Mouse (Mus musculus) c-Kit-positive CD71-positive TER-119-negative erythroid progenitor cells, embryonic 14.5 days (primary cell): ENCODE results near the gene Ecm1.

ENCODE experiments used
- DNase-seq: peaks from one replicate; pipeline ENCODE4 v3.0.0-alpha.2; 2013; ENCODE audit warnings: low read depth

Gene Ecm1

DNA sequence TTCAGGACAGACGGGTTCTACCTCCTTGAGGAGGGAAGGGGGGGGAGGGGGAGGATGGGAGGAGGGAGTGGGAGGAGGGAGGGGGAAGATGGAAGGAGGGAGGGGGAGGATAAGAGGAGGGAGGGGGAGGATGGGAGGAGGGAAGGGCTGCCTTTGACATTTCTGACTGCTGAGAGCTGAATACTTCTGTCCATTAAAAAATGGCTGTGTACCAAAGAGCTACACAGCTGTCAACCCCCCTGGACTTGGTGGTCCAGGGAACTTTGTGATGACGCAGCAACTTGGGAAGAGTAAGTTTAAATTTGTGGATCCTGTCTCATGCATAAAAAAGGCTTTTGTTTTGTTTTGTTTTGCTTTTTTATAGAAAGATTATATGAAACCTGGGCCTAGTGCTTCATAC, 49.4 kb downstream of the Ecm1 start:
- DNase-seq: no peak

DNA sequence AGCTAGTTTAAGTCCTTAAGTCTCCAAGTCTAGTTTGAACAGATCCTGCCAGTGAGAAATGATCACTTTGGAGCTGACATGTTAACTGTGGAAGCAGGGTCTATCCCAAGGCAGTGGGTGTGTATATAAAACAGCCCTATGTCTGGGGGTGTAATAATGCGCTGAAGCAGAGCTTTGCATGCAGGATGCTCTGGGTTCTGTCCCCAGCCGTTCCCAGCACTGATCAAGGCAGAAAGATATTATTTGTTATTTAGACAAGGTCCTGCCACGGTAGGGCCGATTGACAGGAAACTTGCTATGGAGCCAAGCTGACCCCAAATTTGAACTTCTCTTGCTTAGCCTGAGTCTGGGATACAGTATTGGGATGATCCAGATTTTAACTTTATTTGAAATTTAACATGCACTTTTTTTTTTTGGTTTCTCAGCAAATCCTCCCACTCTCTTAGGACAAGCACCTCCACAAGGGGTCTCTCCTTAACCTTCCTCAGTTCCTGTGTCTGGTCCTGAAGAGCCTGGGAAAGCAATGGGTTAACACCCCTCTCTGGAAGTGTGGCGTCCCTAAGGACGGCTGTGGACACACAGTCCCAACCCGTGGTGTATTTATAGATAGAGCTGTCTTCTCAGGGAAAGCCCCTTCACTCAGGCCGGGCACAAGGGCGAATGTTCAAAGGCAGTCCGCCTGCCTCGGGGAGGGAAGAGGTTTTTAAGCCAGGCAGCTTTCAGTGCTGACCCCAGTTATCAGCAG, 50.0 kb downstream of the Ecm1 start:
- DNase-seq: no peak

DNA sequence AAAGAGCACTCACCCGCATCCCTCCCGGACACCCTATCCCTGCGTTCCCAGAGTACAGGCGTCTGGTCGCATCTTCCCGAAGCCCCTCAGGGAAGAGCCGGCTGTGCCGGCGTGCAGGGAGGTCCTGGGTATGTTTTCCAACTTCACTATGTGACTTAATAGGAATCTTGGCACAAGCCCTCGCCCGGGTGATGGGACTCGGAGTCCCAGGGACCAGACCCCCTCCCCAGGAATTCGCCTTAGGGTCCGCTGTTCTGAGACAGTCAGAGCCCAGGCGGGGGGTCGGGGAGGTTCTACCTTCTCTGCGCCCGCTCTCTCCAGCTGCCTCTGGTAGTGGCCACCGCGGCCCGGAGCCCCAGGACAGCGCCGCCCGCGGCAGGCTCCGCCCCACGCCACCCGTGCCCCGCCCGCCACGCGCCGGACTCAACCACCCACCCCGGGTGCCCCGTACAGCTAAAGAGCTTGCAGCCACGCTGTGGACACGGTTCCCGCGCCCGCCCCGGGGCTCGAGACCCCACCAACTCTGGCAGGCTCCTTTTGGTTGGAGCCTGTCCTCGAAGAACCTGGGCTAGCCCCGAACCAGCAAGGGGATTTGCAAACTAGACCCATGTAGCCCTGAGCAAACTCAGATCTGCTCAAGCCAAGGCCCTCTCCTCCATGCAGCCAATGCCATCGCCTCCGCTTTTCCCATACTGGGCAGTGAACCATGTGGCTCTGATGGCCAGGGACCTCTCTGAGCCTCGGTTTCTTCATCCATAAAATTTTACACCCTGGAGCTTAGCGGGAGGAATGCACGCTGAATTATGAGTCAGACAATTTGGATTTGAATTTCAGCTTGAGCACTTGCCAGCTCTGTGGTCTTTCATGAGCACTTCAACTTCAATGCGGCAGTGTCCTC, 51.6 kb downstream of the Ecm1 start, which contains the start of gene Adamtsl4:
Gene Adamtsl4 (minus strand): TSS at position 394 of the 898 bp plus-strand sequence.
- DNase-seq: no peak

DNA sequence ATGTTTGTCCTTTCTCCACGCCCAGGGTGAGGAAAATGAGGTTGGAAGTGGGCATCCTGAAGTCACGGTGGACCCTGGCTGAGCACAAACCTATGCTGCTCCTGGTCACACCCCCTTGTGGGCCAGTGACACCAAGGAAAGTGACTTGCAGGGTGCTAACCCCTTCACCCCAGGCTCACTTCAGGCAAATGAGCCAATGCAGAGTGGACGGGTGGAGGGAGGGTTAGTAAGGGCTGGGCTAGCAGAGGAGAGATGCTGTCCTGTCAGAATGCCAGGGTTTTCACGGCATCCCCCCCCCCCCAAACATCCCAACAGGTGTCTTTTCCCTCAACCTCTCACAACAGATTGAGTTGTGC, 52.2 kb downstream of the Ecm1 start:
- no peak for DNase-seq

DNA sequence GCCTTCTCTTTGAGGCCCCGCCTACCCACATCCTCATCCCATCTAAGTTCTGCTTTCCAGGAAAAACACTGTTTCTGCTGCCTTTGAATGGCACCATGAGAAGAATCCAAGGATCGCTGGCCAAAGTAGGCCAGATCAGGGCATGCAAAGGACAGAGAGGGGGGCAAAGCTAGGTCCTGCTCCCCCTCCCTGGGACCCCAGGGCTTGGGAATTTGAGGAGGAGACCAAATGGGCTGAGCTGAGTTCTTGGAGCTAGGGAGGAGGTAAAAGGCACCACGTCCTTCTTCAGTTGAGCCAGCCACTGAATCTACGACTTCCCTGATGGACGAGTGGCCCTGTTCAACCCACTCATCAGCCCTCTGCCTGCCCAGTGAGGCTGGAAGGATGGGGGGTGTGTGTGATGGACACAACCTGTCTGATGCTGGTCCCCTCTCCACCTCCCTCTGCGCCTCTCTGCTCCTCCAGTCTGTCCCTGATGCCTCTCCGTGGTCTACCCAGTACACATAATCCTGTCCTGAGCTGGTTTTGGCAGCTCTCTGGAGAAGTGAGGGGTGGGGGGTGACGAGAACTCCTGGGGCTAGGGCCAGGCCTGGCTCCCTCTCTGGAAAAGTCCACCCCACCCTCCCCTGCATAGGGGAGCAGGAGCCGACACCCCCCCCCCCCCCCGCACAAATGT, 52.7 kb downstream of the Ecm1 start:
- DNase-seq: no peak

DNA sequence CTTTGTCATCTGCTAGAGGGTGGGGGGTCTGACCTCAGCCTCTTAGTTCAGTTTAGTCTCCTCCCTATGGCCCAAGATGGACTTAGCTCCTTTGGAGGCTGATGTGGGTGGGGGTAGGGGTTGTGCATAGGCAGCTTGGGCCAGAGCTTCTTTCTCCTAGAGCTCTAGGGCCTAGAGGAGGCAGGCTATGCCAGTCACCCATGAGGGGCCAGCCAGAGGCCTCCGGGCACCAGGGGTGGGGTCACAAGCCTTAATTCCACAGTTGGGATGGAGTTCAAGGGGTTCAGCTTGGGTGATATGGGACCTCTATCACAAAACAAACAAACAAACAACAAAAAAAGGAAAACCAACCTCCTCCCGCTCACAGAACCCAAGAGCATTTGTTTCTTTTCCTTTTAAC, 53.7 kb downstream of the Ecm1 start:
- DNase-seq: no peak

DNA sequence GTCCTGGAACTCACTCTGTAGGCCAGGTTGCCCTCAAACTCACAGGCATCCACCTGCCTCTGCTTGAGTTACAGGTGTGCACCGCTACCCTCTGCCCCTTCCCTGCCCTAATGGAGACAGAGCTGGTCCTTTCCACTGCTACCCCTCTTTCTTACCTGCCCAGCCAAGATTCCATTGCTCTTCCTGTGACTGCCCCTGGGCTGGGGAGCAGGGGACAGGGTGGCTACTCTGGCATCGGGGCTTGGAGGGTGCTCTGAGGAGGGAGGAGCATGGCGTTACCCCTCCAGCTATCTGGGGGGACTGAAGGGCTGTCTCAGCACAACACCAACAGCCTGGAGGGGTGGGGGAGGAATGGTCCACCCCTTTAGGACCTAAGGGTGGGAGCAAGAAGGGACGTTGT, 54.1 kb downstream of the Ecm1 start:
- no peak for DNase-seq

DNA sequence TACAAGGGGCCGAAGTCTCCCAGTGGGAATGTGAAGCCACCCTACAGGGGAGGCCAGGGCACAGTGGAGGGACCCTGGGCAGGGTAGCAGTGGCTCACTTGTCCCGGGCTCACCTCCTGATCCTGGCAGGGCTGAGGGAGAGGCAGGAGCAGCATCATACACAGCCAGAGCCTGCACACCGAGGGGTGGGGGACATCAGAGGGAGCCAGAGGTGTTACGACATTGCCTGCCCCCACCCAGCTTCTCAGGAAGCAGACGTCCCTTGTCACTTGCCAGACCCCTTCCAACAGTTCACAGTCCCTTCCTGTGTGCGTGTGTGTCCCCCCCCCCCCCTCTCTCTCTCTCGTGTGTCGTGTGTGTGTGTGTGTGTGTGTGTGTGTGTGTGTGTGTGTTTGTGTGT, 54.5 kb downstream of the Ecm1 start:
- DNase-seq: no peak
